Mouse (Mus musculus) olfactory bulb, adult 2 months (tissue): ENCODE results near the gene Lmo7.

ENCODE experiments used
- CTCF ChIP-seq: fragments of 200-500 bp; IDR thresholded peaks from 2 replicates; pipeline ENCODE4 v1.5.1; 2012; ENCODE audit warnings: low read depth, mild to moderate bottlenecking, low read length, moderate library complexity; ENCODE audit not compliant: insufficient read depth
- POLR2A ChIP-seq: fragments of 200-500 bp; IDR thresholded peaks from 2 replicates; pipeline ENCODE4 v1.6.1; 2012; ENCODE audit warnings: mild to moderate bottlenecking, low read depth, low read length, moderate library complexity; ENCODE audit not compliant: insufficient read depth

GRCm38 (mm10) chr14:101879050-101879694 lies 149.4 kb downstream of the Lmo7 start:
- TF ChIP-seq POLR2A (no peak), CTCF (no peak)
